Mouse (Mus musculus) kidney, adult 2 months (tissue): Measurements from ENCODE around the gene Prrt1. TPM values are rescaled to one million over a fixed set of nuclear protein-coding genes. Genes with fewer than 3 reads are reported as not detected.
A peak's percentile ranks its signal among the peaks of the same experiment; 100 is the strongest.

Experiments
- DNase-seq: peaks from one replicate; pipeline ENCODE4 v3.0.0; 2021
- H3K27ac ChIP-seq: fragments of 200-500 bp; 2 replicates; pipeline ENCODE4 v1.5.1; 2012; ENCODE audit warnings: low read depth, low read length, control low read depth, inconsistent platforms; ENCODE audit not compliant: insufficient read depth
- H3K27me3 ChIP-seq: fragments of 200-500 bp; replicated peaks from 2 replicates; pipeline ENCODE4 v1.6.1; 2012; ENCODE audit warnings: mild to moderate bottlenecking, moderate library complexity, low read length, inconsistent platforms; ENCODE audit not compliant: control insufficient read depth, insufficient read depth
- H3K36me3 ChIP-seq: fragments of 200-500 bp; 2 replicates; pipeline ENCODE4 v1.6.1; 2012; ENCODE audit warnings: mild to moderate bottlenecking, moderate library complexity, low read length, inconsistent platforms; ENCODE audit not compliant: control insufficient read depth, insufficient read depth
- H3K4me1 ChIP-seq: fragments of 200-500 bp; 2 replicates; pipeline ENCODE4 v1.6.1; 2011; ENCODE audit warnings: low read length; ENCODE audit not compliant: control insufficient read depth, insufficient read depth
- H3K4me3 ChIP-seq: fragments of 200-500 bp; 2 replicates; pipeline ENCODE4 v1.5.1; 2011; ENCODE audit warnings: mild to moderate bottlenecking, low read depth, low read length, control low read depth; ENCODE audit not compliant: insufficient read depth
- CTCF ChIP-seq: fragments of 200-500 bp; conservative IDR thresholded peaks from 2 replicates; pipeline ENCODE4 v1.5.1; 2011; ENCODE audit warnings: low read depth, mild to moderate bottlenecking, control low read depth, low read length, moderate library complexity, mixed read lengths; ENCODE audit not compliant: insufficient read depth, insufficient read length
- POLR2A ChIP-seq: fragments of 200-500 bp; IDR thresholded peaks from one replicate; pipeline ENCODE4 v1.6.1; 2011; ENCODE audit warnings: low read depth, low read length, control low read depth
- WGBS: fragments of 180-500 bp; shearing (Covaris S2); methylation state at CpG from one replicate; pipeline ENCODE4 v1.1.7; 2018; 5-methylcytosine and 5-hydroxymethylcytosine counted together
- polyA plus RNA-seq: library from polyadenylated mRNA; depleted of rRNA; stranded (reverse); fragments of >200 nt; gene quantifications from 2 replicates; pipeline ENCODE4 v1.2.3, GENCODE M21; 2012; rRNA removed

Gene Prrt1
- polyA plus RNA-seq, 1 experiment: 2.7 TPM

DNA sequence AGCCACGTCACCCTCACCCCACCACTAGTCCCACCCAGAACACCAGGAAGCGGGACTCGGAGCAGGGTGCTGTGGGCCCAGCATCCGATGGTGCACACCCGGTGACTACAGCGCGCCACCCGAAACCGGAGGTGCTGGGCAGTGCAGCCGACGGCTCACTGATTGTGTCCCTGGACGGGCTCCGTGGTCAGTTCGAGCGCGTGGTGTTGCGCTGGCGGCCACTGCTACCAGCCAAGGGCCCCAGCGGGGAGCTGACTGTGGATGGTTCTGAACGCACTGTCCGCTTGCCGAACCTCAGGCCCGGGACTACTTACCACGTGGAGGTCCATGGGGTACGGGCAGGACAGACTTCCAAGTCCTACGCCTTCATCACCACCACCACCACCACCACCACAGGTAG, 50.9 kb downstream of the Prrt1 start:
- whole genome bisulfite sequencing: 82% methylated on average over 26 of the region's 26 CpGs
- no peaks in the 10 kb centered on the region for H3K36me3 ChIP-seq
- no peaks in the 10 kb centered on the region for H3K27me3 ChIP-seq
- DNase-seq: no peak
- peaks cover 5% of the 10 kb centered on the region; the same call in 1 of the 2 replicates for H3K4me1 ChIP-seq
- no peak for TF ChIP-seq POLR2A
- TF ChIP-seq CTCF: no peak
- H3K27ac ChIP-seq: no peak overlapping the region
- no peak overlapping the region for H3K4me3 ChIP-seq

DNA sequence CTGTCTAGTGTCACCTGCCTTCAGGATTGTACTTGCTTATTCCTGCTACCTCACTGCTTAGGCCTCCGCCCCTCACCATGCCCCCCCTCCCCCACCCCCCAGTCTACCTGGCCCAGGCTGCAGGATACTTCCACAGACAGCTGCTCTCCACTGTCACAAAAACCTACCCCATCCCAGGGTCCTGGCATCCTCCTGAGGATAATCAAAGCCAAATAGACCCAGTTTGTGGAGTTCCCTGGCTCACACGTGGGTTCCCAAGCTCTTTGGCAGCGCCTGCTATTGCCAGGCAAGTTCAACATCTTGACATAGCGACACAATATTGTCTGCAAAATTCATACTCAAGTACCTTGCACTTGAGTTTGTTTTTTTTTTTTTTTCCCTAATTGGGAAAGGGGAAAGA, 51.3 kb downstream of the Prrt1 start:
- WGBS: 86% methylated on average over 4 of the region's 4 CpGs

DNA sequence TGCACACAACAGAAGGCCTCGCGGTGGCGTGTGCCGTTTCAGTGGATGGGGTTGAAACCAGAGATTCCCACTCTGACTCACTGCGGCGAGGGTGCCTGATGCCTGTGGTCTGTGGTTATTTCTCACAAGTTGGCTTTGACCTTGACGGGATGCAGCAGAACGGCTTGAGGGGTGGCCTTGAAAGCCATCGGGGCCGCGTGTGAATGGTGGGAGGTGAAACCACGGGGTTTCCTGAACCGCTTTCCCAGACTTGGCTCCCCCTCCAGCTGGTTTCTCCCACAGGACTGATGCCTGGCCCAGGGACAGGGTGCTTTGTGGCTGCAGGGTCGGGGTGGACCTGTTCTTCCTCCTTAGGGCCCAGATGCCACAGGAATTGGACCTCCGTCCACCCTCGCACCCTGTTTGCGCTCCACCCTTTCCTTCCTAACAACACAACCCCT, 51.8 kb downstream of the Prrt1 start:
- H3K36me3 ChIP-seq: no peaks in the 10 kb centered on the region
- 51% methylated on average over 17 of the region's 17 CpGs for WGBS
- no peak for TF ChIP-seq CTCF
- no peak for TF ChIP-seq POLR2A
- peak; percentile 81 for DNase-seq
- 0 out of 2 replicates have a peak, but pooled peaks cover 5% of the 10 kb centered on the region for H3K4me1 ChIP-seq
- H3K27me3 ChIP-seq: no peaks in the 10 kb centered on the region
- H3K4me3 ChIP-seq: no peak overlapping the region
- peak overlapping the region; percentile 21 for H3K27ac ChIP-seq

More for the DNA sequence above, 51.3 kb downstream of the Prrt1 start:
- TF ChIP-seq POLR2A: no peak
- no peak for TF ChIP-seq CTCF
- DNase-seq: no peak
- Histone ChIP-seq H3K27me3 (no peaks in the 10 kb centered on the region), H3K27ac (no peak overlapping the region), H3K4me1 (peaks cover 5% of the 10 kb centered on the region; the same call in 1 of the 2 replicates), H3K36me3 (no peaks in the 10 kb centered on the region), H3K4me3 (no peak overlapping the region)

DNA sequence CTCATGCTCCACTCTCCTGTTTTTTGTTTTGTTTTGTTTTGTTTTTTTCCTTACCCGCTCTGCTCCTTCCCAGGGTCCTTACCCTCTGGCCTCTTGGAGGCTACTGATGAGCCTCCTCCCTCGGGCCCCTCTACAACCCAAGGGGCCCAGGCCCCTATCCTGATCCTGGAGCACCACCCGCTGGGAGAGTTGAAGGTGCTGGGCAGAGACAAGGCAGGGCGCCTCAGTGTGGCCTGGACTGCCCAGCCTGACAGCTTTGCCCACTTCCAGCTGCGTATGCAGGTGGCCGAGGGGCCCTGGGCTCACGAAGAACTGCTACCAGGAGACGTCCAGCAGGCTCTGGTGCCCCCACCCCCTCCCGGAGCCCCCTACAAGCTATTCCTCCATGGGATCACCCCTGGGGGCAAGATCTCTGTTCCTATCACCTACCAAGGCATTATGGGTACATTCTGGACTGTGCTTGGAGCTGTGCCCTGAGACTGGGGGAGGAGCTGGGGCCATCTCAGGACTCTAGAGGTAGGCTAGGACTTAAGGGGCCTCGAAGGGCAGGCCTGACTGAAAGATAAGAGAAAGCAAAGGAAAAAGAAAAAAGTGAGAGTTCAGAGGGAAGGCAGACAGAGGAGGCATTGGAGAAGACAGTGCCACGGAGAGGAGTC, 52.7 kb downstream of the Prrt1 start:
- no peak for DNase-seq
- Histone ChIP-seq H3K27me3 (no peaks in the 10 kb centered on the region), H3K4me3 (no peak overlapping the region), H3K4me1 (no peaks in the 10 kb centered on the region), H3K27ac (peak overlapping the region; percentile 37; the same call in 1 of the 2 replicates), H3K36me3 (no peaks in the 10 kb centered on the region)
- WGBS: 71% methylated on average over 11 of the region's 11 CpGs
- no peak for TF ChIP-seq CTCF
- TF ChIP-seq POLR2A: no peak

Other genes with a start within 250 kb of the Prrt1 start
- gene BC051142, start 230.7 kb upstream of the Prrt1 start, polyA plus RNA-seq: 0.22 and 1.3 TPM in 2 replicates
- not detected in 2 replicates for gene Btnl4, start 152.2 kb upstream of the Prrt1 start, polyA plus RNA-seq
- gene Btnl6, start 112.2 kb upstream of the Prrt1 start, polyA plus RNA-seq: not detected in 2 replicates
- gene Notch4, start 65.3 kb upstream of the Prrt1 start, polyA plus RNA-seq: 14.4 and 18.4 TPM in 2 replicates
- 10.3 and 12.8 TPM in 2 replicates for gene Gpsm3, start 39.7 kb upstream of the Prrt1 start, polyA plus RNA-seq
- gene Pbx2, start 38.3 kb upstream of the Prrt1 start, polyA plus RNA-seq: 51.3 and 56.2 TPM in 2 replicates
- 2.1 TPM in 2 replicates for gene Ager, start 31.7 kb upstream of the Prrt1 start, polyA plus RNA-seq
- 208 and 256 TPM in 2 replicates for gene Rnf5, start 25.8 kb upstream of the Prrt1 start, polyA plus RNA-seq
- gene Agpat1, start 25.3 kb upstream of the Prrt1 start, polyA plus RNA-seq: 245 and 294 TPM in 2 replicates
- gene Egfl8, start 13.6 kb upstream of the Prrt1 start, polyA plus RNA-seq: 5.1 and 5.3 TPM in 2 replicates
- gene Ppt2, start 1.0 kb upstream of the Prrt1 start, polyA plus RNA-seq: 118 and 123 TPM in 2 replicates
- 5.5 and 5.8 TPM in 2 replicates for gene Fkbpl, start 15.2 kb downstream of the Prrt1 start, polyA plus RNA-seq
- 52.5 and 65.5 TPM in 2 replicates for gene Atf6b, start 17.6 kb downstream of the Prrt1 start, polyA plus RNA-seq
- gene Tnxb, start 41.0 kb downstream of the Prrt1 start, polyA plus RNA-seq: 5.5 and 8.5 TPM in 2 replicates
- gene C4b, start 114.3 kb downstream of the Prrt1 start, polyA plus RNA-seq: 4.7 and 6.8 TPM in 2 replicates
- 0.23 and 29.2 TPM in 2 replicates for gene Cyp21a1, start 175.0 kb downstream of the Prrt1 start, polyA plus RNA-seq
- 35.7 and 36.7 TPM in 2 replicates for gene Stk19, start 207.4 kb downstream of the Prrt1 start, polyA plus RNA-seq
- 52.6 and 59.2 TPM in 2 replicates for gene Dxo, start 207.5 kb downstream of the Prrt1 start, polyA plus RNA-seq
- gene Skiv2l, start 220.7 kb downstream of the Prrt1 start, polyA plus RNA-seq: 58.2 and 69.5 TPM in 2 replicates
- gene Nelfe, start 220.9 kb downstream of the Prrt1 start, polyA plus RNA-seq: 24.2 and 26.2 TPM in 2 replicates
- 191 and 199 TPM in 2 replicates for gene Cfb, start 233.0 kb downstream of the Prrt1 start, polyA plus RNA-seq
- 9.4 and 10.8 TPM in 2 replicates for gene Zbtb12, start 249.9 kb downstream of the Prrt1 start, polyA plus RNA-seq